Mouse (Mus musculus) cerebellum, adult 2 months (tissue): Measurements from ENCODE around the gene Pygl.

Experiments used
- CTCF ChIP-seq: fragments of 200-500 bp; IDR thresholded peaks from 2 replicates; pipeline ENCODE4 v1.5.1; 2011; ENCODE audit warnings: low read depth, mild to moderate bottlenecking, control low read depth, low read length, moderate library complexity, borderline replicate concordance; ENCODE audit not compliant: insufficient read depth
- POLR2A ChIP-seq: fragments of 200-500 bp; IDR thresholded peaks from 2 replicates; pipeline ENCODE4 v1.6.1; 2011; ENCODE audit warnings: low read length, control low read depth, borderline replicate concordance; ENCODE audit not compliant: insufficient read depth

DNA sequence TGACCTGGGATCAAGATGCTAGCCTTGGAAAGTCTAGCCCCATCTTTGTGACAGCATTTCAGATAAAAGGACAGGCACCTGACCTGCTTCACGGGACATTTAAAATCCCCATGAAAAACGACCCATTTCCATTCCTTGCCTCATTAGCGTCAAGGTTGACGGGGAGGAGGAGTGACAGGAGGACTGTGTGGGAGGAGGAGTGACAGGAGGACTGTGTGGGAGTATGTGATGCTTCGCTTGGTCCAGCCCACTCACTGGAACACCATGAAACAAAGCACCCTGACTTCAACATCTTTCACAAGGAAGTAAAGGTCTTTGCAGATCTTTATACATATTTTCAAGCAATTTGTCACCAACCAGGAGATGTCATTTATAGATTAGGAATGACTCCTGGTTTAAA lies 23.1 kb downstream of the Pygl start:
- no peak for TF ChIP-seq CTCF
- no peak for TF ChIP-seq POLR2A
